Mouse (Mus musculus): Measurements from ENCODE around the gene Olfr618.
"Not testable (repeated sequence)": the region's sequence is repeated elsewhere in the genome, so short reads cannot be mapped to it uniquely, and the experiment has no call there.

Gene Olfr618

GRCm38 (mm10) chr7:103589803-103590202 lies at the start of gene Olfr618:
TSS of gene Olfr618 (plus strand) at chr7:103590103.
- DNase-seq (ENCODE audit: low spot score) = no peak

- DNase-seq (ENCODE audit: low spot score) = not testable (repeated sequence)
Measured at GRCm38 (mm10) chr7:103542617-103543016, 47.3 kb upstream of the Olfr618 start, which contains the start of gene Olfr612. TSS of gene Olfr612 (minus strand) at chr7:103542717.

GRCm38 (mm10) chr7:103547774-103548173 lies 42.1 kb upstream of the Olfr618 start, which contains the start of gene Olfr613:
TSS of gene Olfr613 (plus strand) at chr7:103548074.
- no peak for DNase-seq (ENCODE audit: low spot score)

- no peak for DNase-seq (ENCODE audit: low spot score)
Measured at GRCm38 (mm10) chr7:103555779-103556178, 34.1 kb upstream of the Olfr618 start, which contains the start of gene Olfr615. TSS of gene Olfr615 (plus strand) at chr7:103556079.

- no peak for DNase-seq (ENCODE audit: low spot score)
Measured at GRCm38 (mm10) chr7:103569043-103569442, 20.9 kb upstream of the Olfr618 start, which contains the start of gene Olfr616. TSS of gene Olfr616 (minus strand) at chr7:103569143.

- DNase-seq (ENCODE audit: low spot score) = no peak
Measured at GRCm38 (mm10) chr7:103572761-103573160, 17.1 kb upstream of the Olfr618 start, which contains the start of gene Olfr617. TSS of gene Olfr617 (plus strand) at chr7:103573061.

GRCm38 (mm10) chr7:103600275-103600674 lies 10.4 kb downstream of the Olfr618 start, which contains the start of gene Olfr619:
TSS of gene Olfr619 (plus strand) at chr7:103600575.
- DNase-seq (ENCODE audit: low spot score) = no peak

GRCm38 (mm10) chr7:103607425-103607824 lies 17.5 kb downstream of the Olfr618 start:
- DNase-seq (ENCODE audit: low spot score) = no peak

GRCm38 (mm10) chr7:103612434-103612833 lies 22.5 kb downstream of the Olfr618 start, which contains the start of gene Olfr620:
TSS of gene Olfr620 (minus strand) at chr7:103612534.
- no peak for DNase-seq (ENCODE audit: low spot score)

GRCm38 (mm10) chr7:103636795-103637194 lies 46.9 kb downstream of the Olfr618 start:
- DNase-seq (ENCODE audit: low spot score) = no peak

GRCm38 (mm10) chr7:103642602-103643001 lies 52.7 kb downstream of the Olfr618 start, which contains the start of gene Olfr622:
TSS of gene Olfr622 (minus strand) at chr7:103642702.
- DNase-seq (ENCODE audit: low spot score) = no peak

- no peak for DNase-seq (ENCODE audit: low spot score)
Measured at GRCm38 (mm10) chr7:103644070-103644469, 54.2 kb downstream of the Olfr618 start.
